Mouse (Mus musculus): Measurements from ENCODE around the gene Mtmr1.

- TF ChIP-seq CTCF (IDR thresholded peaks at IDR 0.05; ENCODE audit: low read depth, low read length): no peak
- TF ChIP-seq POLR2A (IDR thresholded peaks at IDR 0.05; ENCODE audit: insufficient read depth, low read length): no peak
These were observed 950 bp downstream of the Mtmr1 start for GRCm38 (mm10) chrX:71365510-71365909.
